Mouse (Mus musculus) forebrain, embryonic 15.5 days (tissue): Measurements from ENCODE around the gene Lin54. TPM values are rescaled to one million over a fixed set of nuclear protein-coding genes. Genes with fewer than 3 reads are reported as not detected.
A peak's percentile ranks its signal among the peaks of the same experiment; 100 is the strongest.
"Not testable (repeated sequence)": the region's sequence is repeated elsewhere in the genome, so short reads cannot be mapped to it uniquely, and the experiment has no call there.

Experiments used
- ATAC-seq: fragments of 200-750 bp; cut with Nextera tagmentation; replicated peaks from 2 replicates; pipeline ENCODE4 v1.8.0; 2017; ENCODE audit warnings: mild to moderate bottlenecking, moderate TSS enrichment, moderate library complexity
- H3K27ac ChIP-seq: fragments of 300-500 bp; sonication (generic); replicated peaks from 2 replicates; pipeline ENCODE4 v1.5.1; 2015; ENCODE audit warnings: mild to moderate bottlenecking, inconsistent platforms
- H3K27me3 ChIP-seq: fragments of 300-500 bp; sonication (generic); 2 replicates; pipeline ENCODE4 v1.6.1; 2015; ENCODE audit warnings: inconsistent platforms
- H3K36me3 ChIP-seq: fragments of 300-500 bp; sonication (generic); 2 replicates; pipeline ENCODE4 v1.6.1; 2015; ENCODE audit warnings: mild to moderate bottlenecking, inconsistent platforms
- H3K4me1 ChIP-seq: fragments of 300-500 bp; sonication (generic); 2 replicates; pipeline ENCODE4 v1.6.1; 2015; ENCODE audit warnings: inconsistent platforms
- H3K4me2 ChIP-seq: fragments of 300-500 bp; sonication (generic); replicated peaks from 2 replicates; pipeline ENCODE4 v1.6.1; 2015; ENCODE audit warnings: mild to moderate bottlenecking, inconsistent platforms
- H3K4me3 ChIP-seq: fragments of 300-500 bp; sonication (generic); 2 replicates; pipeline ENCODE4 v1.5.1; 2015; ENCODE audit warnings: mild to moderate bottlenecking, inconsistent platforms
- H3K9ac ChIP-seq: fragments of 300-500 bp; sonication (generic); replicated peaks from 2 replicates; pipeline ENCODE4 v1.6.1; 2015; ENCODE audit warnings: mild to moderate bottlenecking, inconsistent platforms
- H3K9me3 ChIP-seq: fragments of 300-500 bp; sonication (generic); 2 replicates; pipeline ENCODE4 v1.6.1; 2016; ENCODE audit warnings: inconsistent platforms
- WGBS: fragments of 180-500 bp; shearing (Covaris S2); methylation state at CpG from one replicate; pipeline ENCODE4 v1.1.7; 2015; ENCODE audit warnings: mixed read lengths; 5-methylcytosine and 5-hydroxymethylcytosine counted together
- polyA plus RNA-seq: library from polyadenylated mRNA; unstranded; fragments of >200 nt; fragmentation: Nextera tagmentation; extraction: Ambion mirVana; gene quantifications from 2 replicates; pipeline ENCODE4 v1.2.1, GENCODE M21; 2015

Lin54 gene
- polyA plus RNA-seq, 1 experiment from 2014 or later = 10.0 TPM

DNA sequence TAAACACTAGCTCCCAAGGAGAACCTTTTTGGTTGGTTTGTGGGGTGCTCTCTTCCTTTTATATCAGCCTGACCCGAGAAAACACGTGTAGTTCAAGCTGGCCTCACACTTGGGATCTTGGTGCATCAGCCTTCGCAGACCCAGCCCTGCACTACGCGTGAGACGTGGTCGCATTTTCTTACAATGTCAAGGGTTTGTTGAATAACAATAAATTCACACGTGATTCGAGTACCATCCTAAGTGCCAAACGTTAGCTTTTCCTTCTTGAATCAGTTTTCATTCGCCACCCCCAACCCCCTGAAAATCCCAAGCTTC lies 70.4 kb downstream of the Lin54 start:
- H3K27me3 ChIP-seq = no peaks in the 10 kb centered on the region
- peak overlapping the region; percentile 94 for H3K27ac ChIP-seq
- H3K9ac ChIP-seq = peak overlapping the region; percentile 93
- no peaks in the 10 kb centered on the region for H3K9me3 ChIP-seq
- peak; percentile 5; the same call in 1 of the 2 replicates for ATAC-seq
- H3K4me2 ChIP-seq = peak overlapping the region; percentile 89
- peaks cover 21% of the 10 kb centered on the region for H3K36me3 ChIP-seq
- WGBS = 3% methylated on average over 11 of the region's 11 CpGs
- H3K4me1 ChIP-seq = peaks cover 45% of the 10 kb centered on the region
- peak overlapping the region; percentile 98 for H3K4me3 ChIP-seq

DNA sequence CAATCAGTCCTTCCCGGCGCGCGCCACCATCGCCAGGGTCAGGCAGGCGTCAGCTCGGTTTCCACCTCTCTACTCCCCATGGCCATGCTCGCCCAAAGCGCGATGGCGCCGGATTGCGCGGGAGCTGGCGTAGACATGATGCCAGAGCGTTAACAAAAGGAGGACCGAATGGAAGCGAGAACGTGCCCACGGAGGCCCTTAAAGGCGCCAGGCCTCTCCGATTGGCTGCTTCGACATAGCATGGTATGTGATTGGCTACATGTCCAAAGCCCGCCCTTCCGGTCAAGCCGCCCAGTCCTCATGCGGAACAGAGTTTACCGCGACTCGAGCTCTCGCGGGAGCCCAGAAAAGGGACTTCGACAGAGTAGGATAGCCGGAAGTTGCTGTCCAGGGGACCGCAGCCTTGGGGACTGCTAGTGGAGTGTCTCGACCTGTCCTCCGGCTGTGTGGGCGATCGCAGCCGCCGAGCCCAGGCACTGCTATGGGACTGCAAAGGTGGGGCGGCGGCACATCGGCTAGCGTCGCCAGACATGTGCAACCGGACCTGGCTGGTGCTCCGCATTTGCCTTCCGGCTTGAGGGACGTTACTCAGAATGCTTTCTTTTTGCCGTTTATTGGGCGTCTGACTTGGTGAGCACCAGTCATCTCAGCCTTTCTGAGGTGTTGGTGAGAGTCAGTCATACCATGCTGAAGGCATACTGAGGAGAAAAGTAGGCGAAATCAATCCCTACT lies 70.9 kb downstream of the Lin54 start:
- peak overlapping the region; percentile 90 for H3K4me2 ChIP-seq
- WGBS = under 1% methylated on average over 53 of the region's 53 CpGs

DNA sequence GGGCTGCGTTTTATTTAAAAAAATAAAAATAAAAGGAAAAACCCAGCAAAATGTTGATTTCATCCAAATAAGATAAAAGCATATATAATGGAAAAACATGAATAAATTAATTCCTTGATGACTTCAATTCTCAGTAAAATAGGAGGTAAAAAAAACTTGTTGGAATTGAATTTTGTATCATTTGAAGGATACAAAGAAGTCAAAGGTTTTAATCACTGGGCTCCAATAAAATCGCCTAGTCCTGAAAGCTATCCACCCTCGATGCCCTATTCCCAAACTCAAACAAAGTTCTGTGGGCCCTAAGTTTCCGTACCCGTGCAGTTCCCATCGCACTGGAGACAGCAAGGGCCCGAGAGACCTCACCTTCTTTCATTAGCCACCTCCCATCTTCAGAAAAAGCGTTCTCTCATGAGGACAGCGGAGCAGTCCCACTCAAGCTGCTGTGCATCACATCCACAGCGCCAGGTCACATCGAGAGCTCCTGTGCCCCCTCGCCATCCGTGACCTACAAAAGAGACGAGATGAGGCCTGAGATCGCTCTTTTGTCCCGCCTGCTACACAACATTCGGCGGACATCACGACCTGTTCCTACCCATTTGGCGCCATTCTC lies 71.6 kb downstream of the Lin54 start:
- Histone ChIP-seq H3K27me3 (no peaks in the 10 kb centered on the region), H3K4me3 (peak overlapping the region; percentile 98), H3K27ac (peak overlapping the region; percentile 94), H3K9me3 (no peaks in the 10 kb centered on the region), H3K4me2 (peak overlapping the region; percentile 90), H3K36me3 (peaks cover 33% of the 10 kb centered on the region), H3K4me1 (peaks cover 57% of the 10 kb centered on the region), H3K9ac (peak overlapping the region; percentile 93)
- WGBS = under 1% methylated on average over 20 of the region's 20 CpGs
- ATAC-seq = peak; percentile 49

More for the DNA sequence above, 70.9 kb downstream of the Lin54 start:
- peak overlapping the region; percentile 93 for H3K9ac ChIP-seq
- peak overlapping the region; percentile 98 for H3K4me3 ChIP-seq
- peak overlapping the region; percentile 94 for H3K27ac ChIP-seq
- no peaks in the 10 kb centered on the region for H3K27me3 ChIP-seq
- peaks cover 27% of the 10 kb centered on the region for H3K36me3 ChIP-seq
- H3K4me1 ChIP-seq = peaks cover 50% of the 10 kb centered on the region
- no peaks in the 10 kb centered on the region for H3K9me3 ChIP-seq
- peak; percentile 100 for ATAC-seq

DNA sequence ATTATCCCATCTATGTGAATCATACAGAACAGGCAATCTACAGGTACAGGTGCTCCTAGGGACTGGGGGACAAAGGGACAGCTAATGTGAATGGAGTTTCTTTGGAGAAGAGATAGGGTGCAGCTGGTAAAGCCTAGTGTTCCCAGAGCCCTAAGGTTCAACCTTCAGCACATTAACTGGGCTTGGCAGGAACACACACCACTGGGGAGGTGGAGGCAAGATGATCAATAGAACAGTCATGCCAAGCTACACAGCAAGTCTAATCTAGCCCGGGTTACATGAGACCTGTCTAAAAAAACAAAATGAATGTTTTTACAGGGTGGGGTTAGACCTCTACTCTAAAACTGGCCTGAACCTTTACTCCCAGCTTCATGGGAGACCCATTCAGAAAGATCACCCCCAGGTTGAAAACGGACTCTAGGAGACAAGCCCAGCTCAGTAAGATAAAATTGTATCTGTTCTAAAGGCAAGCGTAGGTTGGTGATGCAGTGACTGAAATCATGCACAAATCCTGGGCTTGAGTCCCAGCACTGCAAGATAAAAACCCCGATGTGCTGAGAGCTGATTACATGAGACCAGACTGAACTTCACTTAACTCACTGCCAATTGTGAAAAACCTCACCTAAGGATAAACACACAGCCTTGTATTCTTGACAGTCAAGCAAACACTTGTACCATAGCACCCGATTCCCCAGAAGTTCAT lies 72.3 kb downstream of the Lin54 start:
- Histone ChIP-seq H3K9me3 (no peaks in the 10 kb centered on the region), H3K4me2 (peak overlapping the region; percentile 90), H3K27me3 (no peaks in the 10 kb centered on the region), H3K27ac (peak overlapping the region; percentile 39), H3K36me3 (peaks cover 39% of the 10 kb centered on the region), H3K4me3 (peak overlapping the region; percentile 98), H3K9ac (peak overlapping the region; percentile 93), H3K4me1 (peaks cover 64% of the 10 kb centered on the region)
- no peak for ATAC-seq
- WGBS = 7% methylated on average over 5 of the region's 5 CpGs

DNA sequence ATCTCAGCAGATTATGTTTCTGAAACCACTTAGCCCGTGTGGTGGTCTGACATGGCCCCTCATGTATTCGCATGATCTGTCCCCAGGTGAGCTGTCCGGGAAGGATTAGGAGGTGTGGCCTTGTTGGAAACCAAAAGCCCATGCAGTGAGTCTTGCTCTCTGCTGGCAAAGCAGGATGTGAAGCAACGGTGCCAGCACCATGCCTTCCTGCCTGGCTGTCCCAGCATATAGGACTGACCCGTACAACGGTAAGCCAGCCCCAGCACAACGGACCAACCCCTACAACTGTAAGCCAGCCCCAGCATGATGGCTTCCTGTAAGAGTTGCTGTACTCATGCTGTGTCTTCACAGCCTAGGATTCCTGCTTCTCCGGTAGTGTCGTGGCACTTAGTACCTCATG lies 73.2 kb downstream of the Lin54 start:
- Histone ChIP-seq H3K9ac (peak overlapping the region; percentile 93), H3K9me3 (no peaks in the 10 kb centered on the region), H3K4me1 (peaks cover 69% of the 10 kb centered on the region), H3K36me3 (peaks cover 48% of the 10 kb centered on the region), H3K27me3 (no peaks in the 10 kb centered on the region), H3K4me2 (peak overlapping the region; percentile 90), H3K4me3 (peak overlapping the region; percentile 98), H3K27ac (no peak overlapping the region)
- no peak for ATAC-seq
- 46% methylated on average over 9 of the region's 9 CpGs for WGBS

DNA sequence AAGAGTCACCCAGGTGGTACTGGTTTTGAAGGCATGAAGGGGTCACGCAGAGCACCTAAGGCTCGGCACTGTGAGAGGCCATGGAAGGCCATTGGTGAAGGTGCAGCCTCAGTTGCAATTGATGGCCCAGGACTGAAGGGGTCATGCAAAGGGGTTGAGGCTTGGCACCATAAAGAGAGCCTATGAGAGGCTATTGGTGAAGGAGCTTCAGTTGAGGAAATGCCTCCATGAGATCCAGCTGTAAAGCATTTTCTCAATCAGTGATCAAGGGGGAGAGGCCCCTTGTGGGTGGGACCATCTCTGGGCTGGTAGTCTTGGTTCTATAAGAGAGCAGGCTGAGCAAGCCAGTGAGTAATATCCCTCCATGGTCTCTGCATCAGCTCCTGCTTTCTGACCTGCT lies 74.6 kb downstream of the Lin54 start:
- WGBS = 88% methylated on average over 2 of the region's 2 CpGs
- H3K9ac ChIP-seq, ATAC-seq, H3K27me3 ChIP-seq, H3K4me3 ChIP-seq, H3K9me3 ChIP-seq, H3K4me2 ChIP-seq, H3K27ac ChIP-seq: not testable (repeated sequence)
- Histone ChIP-seq H3K4me1 (peaks cover 69% of the 10 kb centered on the region), H3K36me3 (peaks cover 62% of the 10 kb centered on the region)

DNA sequence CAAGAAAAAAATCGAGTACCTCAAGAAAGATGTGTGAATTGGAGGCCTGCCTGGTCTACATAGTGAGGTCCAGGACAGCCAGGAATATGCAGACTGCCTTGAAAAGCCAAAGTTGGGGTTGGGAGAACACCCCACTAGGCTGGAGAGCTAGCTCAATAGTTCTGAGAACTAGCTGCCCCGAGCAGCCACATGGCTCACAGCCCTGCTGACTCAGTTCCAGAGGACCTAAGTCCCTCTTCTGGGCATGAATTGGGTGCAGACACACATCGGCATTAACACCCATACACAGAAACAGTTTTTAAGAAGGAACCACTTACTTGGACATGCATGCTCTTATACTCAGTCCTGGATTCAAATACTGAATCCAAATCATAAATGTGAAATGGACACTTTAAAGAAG lies 76.2 kb downstream of the Lin54 start:
- Histone ChIP-seq H3K9ac (peak overlapping the region; percentile 26; the same call in 1 of the 2 replicates), H3K9me3 (no peaks in the 10 kb centered on the region), H3K27ac (no peak overlapping the region), H3K4me2 (no peak overlapping the region), H3K27me3 (no peaks in the 10 kb centered on the region), H3K36me3 (peaks cover 78% of the 10 kb centered on the region), H3K4me1 (peaks cover 59% of the 10 kb centered on the region), H3K4me3 (no peak overlapping the region)
- ATAC-seq = no peak
- WGBS = 78% methylated on average over 3 of the region's 3 CpGs

DNA sequence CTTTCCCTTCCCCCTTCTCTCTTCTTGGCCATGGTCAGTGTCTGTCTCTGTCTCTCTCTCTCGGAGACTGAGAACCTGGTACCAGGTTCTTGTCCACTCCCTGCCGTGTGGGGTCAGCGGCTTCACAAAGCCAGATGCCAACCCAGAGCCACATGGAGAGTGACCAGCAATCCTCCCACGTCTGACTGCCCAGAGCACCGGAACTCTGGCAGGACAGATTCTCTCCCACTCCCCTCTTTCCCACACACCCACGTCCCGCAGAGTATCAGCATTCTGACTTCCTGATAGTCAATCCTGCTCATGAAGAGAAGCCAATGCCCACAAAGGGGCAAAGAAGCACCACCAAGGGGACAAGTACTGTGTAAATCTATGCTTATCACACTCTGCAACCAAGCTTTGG lies 76.8 kb downstream of the Lin54 start:
- H3K27ac ChIP-seq = no peak overlapping the region
- H3K27me3 ChIP-seq = no peaks in the 10 kb centered on the region
- no peak for ATAC-seq
- 75% methylated on average over 7 of the region's 7 CpGs for WGBS
- H3K9me3 ChIP-seq = no peaks in the 10 kb centered on the region
- no peak overlapping the region for H3K4me2 ChIP-seq
- peaks cover 59% of the 10 kb centered on the region for H3K4me1 ChIP-seq
- H3K9ac ChIP-seq = no peak overlapping the region
- no peak overlapping the region for H3K4me3 ChIP-seq
- peaks cover 84% of the 10 kb centered on the region for H3K36me3 ChIP-seq

DNA sequence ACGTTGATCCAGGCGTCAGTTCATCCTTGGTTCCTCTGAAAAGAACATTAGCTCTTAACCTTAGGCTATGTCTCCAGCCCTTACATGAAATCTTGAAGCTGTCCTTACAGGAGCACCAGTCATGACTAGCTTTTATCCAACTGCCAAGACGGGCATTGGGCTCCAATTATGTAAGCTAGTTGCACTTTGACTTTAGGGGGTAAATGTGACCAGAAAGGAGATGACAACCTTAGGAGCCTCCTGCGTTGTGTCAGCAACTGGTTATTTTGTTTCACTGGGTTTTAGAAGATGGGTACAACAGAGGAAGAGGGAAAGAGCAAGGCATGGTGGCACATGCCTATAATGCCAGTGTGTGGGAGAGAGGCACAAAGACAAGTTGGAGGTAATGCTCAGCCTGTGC lies 81.6 kb downstream of the Lin54 start:
- no peaks in the 10 kb centered on the region for H3K9me3 ChIP-seq
- no peak overlapping the region for H3K4me3 ChIP-seq
- no peak overlapping the region for H3K27ac ChIP-seq
- ATAC-seq = no peak
- peaks cover 41% of the 10 kb centered on the region for H3K4me1 ChIP-seq
- H3K4me2 ChIP-seq = no peak overlapping the region
- H3K36me3 ChIP-seq = peaks cover 57% of the 10 kb centered on the region
- no peak overlapping the region for H3K9ac ChIP-seq
- 72% methylated on average over 4 of the region's 4 CpGs for WGBS
- no peaks in the 10 kb centered on the region for H3K27me3 ChIP-seq

DNA sequence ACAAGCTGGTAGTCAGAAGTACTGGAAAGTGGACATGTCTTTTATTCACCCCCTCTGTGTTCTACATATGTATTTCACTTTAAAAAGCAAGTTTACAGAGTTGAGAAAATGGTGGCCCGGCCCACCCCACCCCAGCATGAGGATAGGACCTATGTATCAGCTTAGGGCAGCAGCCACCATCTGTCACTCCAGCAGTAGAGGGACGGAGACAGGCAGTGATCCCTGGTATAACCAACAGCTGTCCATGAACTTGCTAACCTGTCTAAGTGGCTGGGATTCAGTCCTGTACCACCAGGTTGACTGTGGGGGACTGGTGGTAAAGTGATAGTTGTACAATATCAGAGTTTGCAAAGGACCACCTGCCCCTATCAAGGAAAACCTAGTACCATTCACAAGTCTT lies 82.4 kb downstream of the Lin54 start:
- ATAC-seq = no peak
- H3K27me3 ChIP-seq = no peaks in the 10 kb centered on the region
- peaks cover 40% of the 10 kb centered on the region for H3K4me1 ChIP-seq
- no peak overlapping the region for H3K9ac ChIP-seq
- WGBS = 83% methylated on average over 2 of the region's 2 CpGs
- H3K27ac ChIP-seq = no peak overlapping the region
- no peak overlapping the region for H3K4me2 ChIP-seq
- H3K36me3 ChIP-seq = peaks cover 50% of the 10 kb centered on the region
- H3K4me3 ChIP-seq = no peak overlapping the region
- no peaks in the 10 kb centered on the region for H3K9me3 ChIP-seq

DNA sequence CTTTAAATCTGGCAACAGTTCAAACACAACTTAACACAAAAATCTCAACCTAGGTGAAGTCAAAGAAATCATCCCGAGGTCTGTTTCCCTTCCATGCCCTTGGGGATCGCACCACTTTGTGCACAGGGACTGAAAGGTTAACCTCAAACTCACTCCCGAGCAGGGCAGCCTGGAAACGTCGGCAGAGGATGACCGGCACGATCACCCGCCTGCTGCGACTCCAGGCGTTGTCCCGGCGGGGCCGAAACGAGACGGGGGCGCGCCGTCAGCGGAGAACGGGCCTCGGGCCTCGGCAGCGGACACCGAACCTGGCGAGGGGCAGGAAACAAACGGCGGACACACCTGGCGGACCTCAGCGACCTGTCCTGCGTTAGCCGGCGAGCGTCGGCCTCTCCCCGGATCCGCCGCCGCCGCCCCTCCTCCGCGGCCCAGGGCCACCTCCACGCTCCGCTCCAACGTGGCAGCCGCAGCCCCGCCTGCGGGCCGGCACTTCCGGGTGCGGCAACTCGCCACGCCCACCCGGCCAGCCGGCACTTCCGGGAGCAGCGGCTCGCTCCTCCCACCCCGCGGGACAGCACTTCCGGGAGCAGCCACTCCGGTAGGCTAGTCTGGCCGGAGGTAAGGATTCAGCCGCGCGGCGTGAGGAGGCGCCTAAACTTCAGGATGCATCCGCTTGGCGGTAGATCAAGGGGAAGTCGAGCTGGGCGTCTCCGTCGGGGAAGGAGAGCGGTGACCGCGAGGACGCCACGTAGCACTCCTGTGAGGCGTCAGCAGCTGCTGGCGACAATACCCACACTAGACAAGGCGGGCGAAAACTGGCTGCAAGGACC lies 84.5 kb downstream of the Lin54 start, which contains the start of gene Sec31a:
Sec31a (minus strand) TSS at position 474 of the 830 bp plus-strand sequence.
- Histone ChIP-seq H3K4me2 (peak within 1 kb of the TSS; percentile 65), H3K27ac (peak within 1 kb of the TSS; percentile 90), H3K4me3 (peak within 1 kb of the TSS; percentile 94), H3K4me1 (peaks cover 35% of the 10 kb centered on the region), H3K36me3 (peaks cover 30% of the 10 kb centered on the region), H3K27me3 (no peaks in the 10 kb centered on the region), H3K9ac (peak within 1 kb of the TSS; percentile 74), H3K9me3 (no peaks in the 10 kb centered on the region)
- ATAC-seq = peak; percentile 97
- under 1% methylated on average over 82 of the region's 82 CpGs for WGBS
